Mouse (Mus musculus): Measurements from ENCODE around the gene Gm35549. TPM values are rescaled to one million over a fixed set of nuclear protein-coding genes. Genes with fewer than 3 reads are reported as not detected.

Gene Gm35549
- polyA plus RNA-seq, 1 experiment from 2014 or later, result 0.44 TPM

GRCm38 (mm10) chr9:122823374-122824017 is 20.3 kb downstream of the Gm35549 start:
- H3K36me3 ChIP-seq, result peaks cover 53% of the 10 kb centered on the region
- no peak for ATAC-seq (replicated peaks; ENCODE audit: low FRiP score)
- 87% methylated on average over 5 of the region's 5 CpGs for WGBS
- H3K4me1 ChIP-seq, result no peaks in the 10 kb centered on the region
- H3K4me2 ChIP-seq, result no peak overlapping the region
- no peak overlapping the region for H3K9ac ChIP-seq
- no peak overlapping the region for H3K4me3 ChIP-seq (replicated peaks)
- no peak overlapping the region for H3K27ac ChIP-seq
- H3K9me3 ChIP-seq (replicated peaks), result no peaks in the 10 kb centered on the region
- no peaks in the 10 kb centered on the region for H3K27me3 ChIP-seq

DNA sequence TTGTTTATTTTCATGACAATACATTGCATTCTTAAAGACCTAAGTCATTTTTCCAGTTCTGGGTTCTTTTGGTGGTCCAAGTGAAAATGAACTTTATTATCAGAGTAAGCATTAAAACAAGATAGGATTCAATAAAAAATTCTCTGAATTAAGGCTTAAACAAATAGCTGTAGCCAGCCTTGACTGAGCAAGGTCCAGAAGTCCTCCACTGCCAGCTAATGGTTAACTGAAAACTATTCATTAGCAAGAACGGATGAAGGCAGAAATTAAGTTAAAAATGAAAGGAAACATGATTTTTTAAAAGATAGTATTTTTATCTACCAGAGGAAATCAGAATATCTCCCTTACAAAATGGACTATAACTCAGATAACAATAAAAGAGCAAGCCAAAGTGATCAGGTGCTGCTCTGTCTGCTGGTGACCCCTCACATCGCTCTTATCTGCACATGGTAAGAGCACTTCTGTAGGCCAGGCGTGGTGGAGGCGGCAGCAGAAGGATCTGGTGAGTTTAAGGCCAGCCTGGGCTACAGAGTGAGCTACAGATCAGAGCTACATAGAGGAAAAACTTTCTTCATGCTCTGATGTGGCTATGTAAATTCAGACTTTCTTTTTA is 28.5 kb downstream of the Gm35549 start:
- Histone ChIP-seq H3K9ac (no peak overlapping the region), H3K4me1 (no peaks in the 10 kb centered on the region), H3K27ac (0 out of 2 replicates have a peak overlapping the region, but pooled peaks have one; percentile 24), H3K36me3 (peaks cover 19% of the 10 kb centered on the region), H3K9me3 (replicated peaks) (no peaks in the 10 kb centered on the region), H3K4me2 (no peak overlapping the region), H3K27me3 (no peaks in the 10 kb centered on the region), H3K4me3 (replicated peaks) (no peak overlapping the region)
- WGBS, result 78% methylated on average over 4 of the region's 4 CpGs
- ATAC-seq (replicated peaks; ENCODE audit: low FRiP score), result no peak

GRCm38 (mm10) chr9:122814775-122815174 is 29.1 kb downstream of the Gm35549 start:
- WGBS, result 96% methylated on average over 2 of the region's 2 CpGs
- Histone ChIP-seq H3K4me1 (no peaks in the 10 kb centered on the region), H3K9ac (no peak overlapping the region), H3K4me2 (no peak overlapping the region), H3K27me3 (no peaks in the 10 kb centered on the region), H3K36me3 (peaks cover 15% of the 10 kb centered on the region), H3K27ac (no peak overlapping the region), H3K4me3 (replicated peaks) (no peak overlapping the region), H3K9me3 (replicated peaks) (no peaks in the 10 kb centered on the region)
- no peak for ATAC-seq (replicated peaks; ENCODE audit: low FRiP score)

- Histone ChIP-seq H3K27ac (no peak overlapping the region), H3K27me3 (no peaks in the 10 kb centered on the region), H3K4me3 (replicated peaks) (no peak overlapping the region), H3K36me3 (peaks cover 15% of the 10 kb centered on the region), H3K4me2 (no peak overlapping the region), H3K4me1 (no peaks in the 10 kb centered on the region), H3K9me3 (replicated peaks) (no peaks in the 10 kb centered on the region), H3K9ac (no peak overlapping the region)
- ATAC-seq (replicated peaks; ENCODE audit: low FRiP score), result no peak
- 84% methylated on average over 5 of the region's 5 CpGs for WGBS
Observed at GRCm38 (mm10) chr9:122812386-122812785, 31.4 kb downstream of the Gm35549 start.

DNA sequence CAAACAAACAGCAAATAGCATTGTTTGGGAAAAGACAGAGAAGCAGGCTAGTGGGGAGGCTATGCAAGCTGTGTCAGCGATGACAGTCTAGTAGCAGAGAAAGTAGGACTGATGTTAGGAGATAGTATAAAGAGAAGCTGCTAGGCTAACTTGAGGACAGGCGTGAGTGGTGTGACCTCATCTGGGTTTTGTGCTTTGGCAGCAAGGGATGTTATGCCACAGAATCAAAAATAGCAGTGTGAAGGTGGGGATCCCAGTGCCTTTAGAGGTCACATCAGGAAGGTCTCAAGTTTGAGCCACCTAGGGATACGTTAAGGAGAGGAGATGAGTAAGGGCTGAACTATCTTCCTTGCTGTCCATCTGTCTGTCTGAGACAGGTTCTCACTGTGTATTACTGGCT is 33.6 kb downstream of the Gm35549 start:
- no peak for ATAC-seq (replicated peaks; ENCODE audit: low FRiP score)
- Histone ChIP-seq H3K4me3 (replicated peaks) (no peak overlapping the region), H3K9me3 (replicated peaks) (no peaks in the 10 kb centered on the region), H3K27me3 (no peaks in the 10 kb centered on the region), H3K4me1 (peaks cover 10% of the 10 kb centered on the region), H3K27ac (no peak overlapping the region), H3K9ac (no peak overlapping the region), H3K4me2 (no peak overlapping the region), H3K36me3 (peaks cover 15% of the 10 kb centered on the region)
- 92% methylated on average over 3 of the region's 3 CpGs for WGBS

GRCm38 (mm10) chr9:122807186-122807585 is 36.6 kb downstream of the Gm35549 start:
- Histone ChIP-seq H3K27me3 (no peaks in the 10 kb centered on the region; the same call in 1 of the 2 replicates), H3K36me3 (peaks cover 4% of the 10 kb centered on the region; the same call in 1 of the 2 replicates), H3K4me3 (replicated peaks) (no peak overlapping the region), H3K27ac (no peak overlapping the region), H3K4me2 (no peak overlapping the region), H3K9ac (no peak overlapping the region), H3K9me3 (replicated peaks) (no peaks in the 10 kb centered on the region), H3K4me1 (peaks cover 15% of the 10 kb centered on the region)
- ATAC-seq (replicated peaks; ENCODE audit: low FRiP score), result no peak
- WGBS, result 94% methylated on average over 2 of the region's 2 CpGs

DNA sequence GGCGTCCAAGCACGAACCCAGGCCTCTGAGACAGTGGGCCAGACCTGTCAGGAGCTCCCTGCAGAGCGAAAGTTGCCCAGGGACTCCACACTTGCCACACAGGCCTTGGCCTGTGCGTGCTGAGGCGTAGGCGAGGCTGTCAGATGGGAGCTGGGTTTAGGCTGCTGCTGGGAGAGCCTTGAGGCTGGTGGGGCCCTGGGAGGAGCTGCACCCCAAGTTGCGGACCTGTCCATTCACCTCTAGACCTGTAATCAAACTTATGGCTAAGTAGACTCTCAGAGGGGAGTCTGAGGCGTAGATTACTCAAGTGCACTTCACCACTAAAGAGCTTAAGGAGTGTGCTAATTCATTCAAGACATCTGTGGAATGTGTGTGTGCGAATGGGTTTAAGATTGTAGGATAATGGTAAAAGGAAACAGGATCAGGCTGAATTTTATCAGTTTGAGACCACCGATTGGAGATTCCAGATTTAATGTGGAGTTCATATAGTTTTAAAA is 37.9 kb downstream of the Gm35549 start:
- no peak for ATAC-seq (replicated peaks; ENCODE audit: low FRiP score)

DNA sequence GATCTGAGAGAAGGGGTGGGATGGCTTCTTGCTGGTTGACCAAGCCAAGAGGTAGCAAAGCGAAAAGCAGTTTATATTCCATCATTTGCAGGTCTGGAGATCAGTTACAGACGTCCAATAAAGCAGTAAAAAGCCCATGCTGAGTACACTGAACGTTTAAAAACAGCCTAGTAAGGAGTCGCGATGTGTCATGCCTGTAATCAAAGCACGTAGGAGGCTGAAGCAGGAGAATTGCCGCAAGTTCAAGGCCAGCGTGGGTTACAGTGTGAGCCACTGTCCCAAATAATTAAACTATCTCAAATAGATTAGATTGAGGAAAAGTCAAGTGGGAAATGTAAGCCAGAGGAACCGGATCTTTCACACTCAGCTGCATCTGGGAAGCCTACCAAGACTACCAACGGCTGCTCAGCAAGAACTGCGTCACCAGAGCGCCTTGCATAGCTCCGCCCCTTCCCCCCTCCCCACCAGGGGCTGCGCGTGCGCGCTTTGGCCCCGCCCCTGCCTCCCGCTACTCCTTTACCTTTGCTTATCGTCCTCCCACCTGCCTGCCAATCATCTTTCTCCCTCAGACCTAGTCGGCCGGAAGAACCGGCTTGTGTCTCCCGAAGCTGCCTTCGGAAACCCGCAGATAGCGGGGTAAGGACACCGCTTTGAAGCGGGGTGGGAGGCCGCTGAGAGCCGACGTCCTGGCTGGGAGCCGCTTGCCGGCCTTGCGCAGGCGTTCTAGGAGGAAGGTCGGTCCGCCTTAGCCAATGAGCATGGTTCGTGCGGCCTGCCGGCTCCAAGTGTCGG is 38.6 kb downstream of the Gm35549 start, which contains the start of gene Tcaim:
TSS of gene Tcaim (plus strand) at position 487 of the 792 bp plus-strand sequence.
- WGBS, result 7% methylated on average over 42 of the region's 42 CpGs

More for the DNA sequence above, 37.9 kb downstream of the Gm35549 start:
- 9% methylated on average over 10 of the region's 10 CpGs for WGBS
- Histone ChIP-seq H3K4me3 (replicated peaks) (peak overlapping the region; percentile 79), H3K9ac (peak overlapping the region; percentile 61), H3K27me3 (no peaks in the 10 kb centered on the region; the same call in 1 of the 2 replicates), H3K4me2 (peak overlapping the region; percentile 85), H3K9me3 (replicated peaks) (no peaks in the 10 kb centered on the region), H3K36me3 (no peaks in the 10 kb centered on the region), H3K4me1 (peaks cover 15% of the 10 kb centered on the region), H3K27ac (peak overlapping the region; percentile 95)

DNA sequence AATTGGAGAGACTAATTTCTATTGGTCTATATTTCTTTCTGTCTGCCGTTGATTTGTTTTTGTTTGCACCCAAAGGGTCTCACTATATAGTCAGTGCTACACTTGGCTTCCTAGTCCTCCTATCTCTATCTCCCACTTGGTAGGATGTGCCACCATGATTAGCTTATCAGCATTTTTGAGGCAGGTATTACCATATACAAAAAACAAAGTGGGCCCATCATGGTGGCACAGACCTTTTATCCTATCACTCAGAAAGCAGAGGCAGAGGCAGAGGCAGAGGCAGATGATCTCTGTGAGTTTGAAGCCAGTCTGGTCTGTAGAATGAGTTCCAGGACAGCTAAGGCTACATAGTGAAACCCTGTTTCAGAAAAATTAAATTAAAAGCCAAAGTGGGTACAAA is 57.3 kb downstream of the Gm35549 start:
- Histone ChIP-seq H3K9ac (no peak overlapping the region), H3K27ac (no peak overlapping the region), H3K27me3 (no peaks in the 10 kb centered on the region), H3K4me3 (replicated peaks) (no peak overlapping the region), H3K4me2 (no peak overlapping the region), H3K9me3 (replicated peaks) (no peaks in the 10 kb centered on the region), H3K4me1 (no peaks in the 10 kb centered on the region), H3K36me3 (no peaks in the 10 kb centered on the region)
- ATAC-seq (replicated peaks; ENCODE audit: low FRiP score), result no peak
- WGBS, result 88% methylated on average over 1 of the region's 1 CpGs

More for the DNA sequence above, 38.6 kb downstream of the Gm35549 start, which contains the start of gene Tcaim:
- Histone ChIP-seq H3K4me1 (peaks cover 15% of the 10 kb centered on the region), H3K27me3 (no peaks in the 10 kb centered on the region; the same call in 1 of the 2 replicates), H3K9ac (peak within 1 kb of the TSS; percentile 61), H3K27ac (peak within 1 kb of the TSS; percentile 95), H3K4me3 (replicated peaks) (peak within 1 kb of the TSS; percentile 79), H3K36me3 (no peaks in the 10 kb centered on the region), H3K4me2 (peak within 1 kb of the TSS; percentile 85), H3K9me3 (replicated peaks) (no peaks in the 10 kb centered on the region)
- peak; percentile 98 for ATAC-seq (replicated peaks; ENCODE audit: low FRiP score)

- WGBS, result 72% methylated on average over 5 of the region's 5 CpGs
- no peaks in the 10 kb centered on the region for H3K9me3 ChIP-seq (replicated peaks)
- H3K9ac ChIP-seq, result no peak overlapping the region
- no peak overlapping the region for H3K4me3 ChIP-seq (replicated peaks)
- no peaks in the 10 kb centered on the region for H3K4me1 ChIP-seq
- no peak overlapping the region for H3K27ac ChIP-seq
- no peaks in the 10 kb centered on the region for H3K27me3 ChIP-seq
- ATAC-seq (replicated peaks; ENCODE audit: low FRiP score), result no peak
- no peak overlapping the region for H3K4me2 ChIP-seq
- H3K36me3 ChIP-seq, result no peaks in the 10 kb centered on the region
Observed at GRCm38 (mm10) chr9:122785231-122785630, 58.6 kb downstream of the Gm35549 start.
